Mouse (Mus musculus): Measurements from ENCODE around the gene D2hgdh.
"Not testable (repeated sequence)": the region's sequence is repeated elsewhere in the genome, so short reads cannot be mapped to it uniquely, and the experiment has no call there.

Gene D2hgdh

GRCm38 (mm10) chr1:93832754-93833360 lies 8.1 kb downstream of the D2hgdh start:
- peak; percentile 10 to 18 for DNase-seq

GRCm38 (mm10) chr1:93834671-93835150 lies 10.0 kb downstream of the D2hgdh start:
- no peak for DNase-seq

GRCm38 (mm10) chr1:93835211-93835610 lies 10.5 kb downstream of the D2hgdh start:
- DNase-seq, result no peak

GRCm38 (mm10) chr1:93835876-93836531 lies 11.3 kb downstream of the D2hgdh start:
- DNase-seq, result no peak

GRCm38 (mm10) chr1:93836532-93836913 lies 11.8 kb downstream of the D2hgdh start:
- no peak for DNase-seq

GRCm38 (mm10) chr1:93837335-93837734 lies 12.6 kb downstream of the D2hgdh start:
- DNase-seq, result no peak

GRCm38 (mm10) chr1:93838569-93838968 lies 13.9 kb downstream of the D2hgdh start:
- not testable (repeated sequence) for DNase-seq

- DNase-seq, result not testable (repeated sequence)
These were observed 21.2 kb downstream of the D2hgdh start for GRCm38 (mm10) chr1:93845766-93846366.

- DNase-seq, result not testable (repeated sequence)
These were observed 31.1 kb downstream of the D2hgdh start for GRCm38 (mm10) chr1:93855790-93856189.

GRCm38 (mm10) chr1:93857370-93857769 lies 32.7 kb downstream of the D2hgdh start:
- no peak for DNase-seq

GRCm38 (mm10) chr1:93857991-93858390 lies 33.3 kb downstream of the D2hgdh start:
- no peak for DNase-seq

- DNase-seq, result no peak
These were observed 34.9 kb downstream of the D2hgdh start for GRCm38 (mm10) chr1:93859619-93860018.

- DNase-seq, result not testable (repeated sequence)
These were observed 36.3 kb downstream of the D2hgdh start, which contains the start of gene Gal3st2 for GRCm38 (mm10) chr1:93861048-93861447. Gene Gal3st2, plus strand, starts transcription at chr1:93861306.

GRCm38 (mm10) chr1:93871594-93872105 lies 46.9 kb downstream of the D2hgdh start:
- DNase-seq, result not testable (repeated sequence)

- DNase-seq, result not testable (repeated sequence)
These were observed 49.7 kb downstream of the D2hgdh start for GRCm38 (mm10) chr1:93874405-93874804.

- not testable (repeated sequence) for DNase-seq
These were observed 57.1 kb downstream of the D2hgdh start for GRCm38 (mm10) chr1:93881778-93882177.

- DNase-seq, result not testable (repeated sequence)
These were observed 66.2 kb downstream of the D2hgdh start for GRCm38 (mm10) chr1:93890936-93891335.

GRCm38 (mm10) chr1:93897395-93897794 lies 72.7 kb downstream of the D2hgdh start:
- not testable (repeated sequence) for DNase-seq

GRCm38 (mm10) chr1:93901291-93901690 lies 76.6 kb downstream of the D2hgdh start:
- DNase-seq, result not testable (repeated sequence)
